Mouse (Mus musculus) erythroblast, adult 5-6 weeks (primary cell): ENCODE measurements around the gene Cnppd1. TPM values are rescaled to one million over a fixed set of nuclear protein-coding genes. Genes with fewer than 3 reads are reported as not detected.
A peak's percentile ranks its signal among the peaks of the same experiment; 100 is the strongest.

Source experiments
- ATAC-seq: replicated peaks from 2 replicates; pipeline ENCODE4 v1.8.0; 2016; ENCODE audit warnings: moderate number of reproducible peaks, mild to moderate bottlenecking, moderate TSS enrichment, inconsistent platforms; ENCODE audit not compliant: poor library complexity, low FRiP score, severe bottlenecking
- total RNA-seq, 2 experiments: library from RNA; stranded (forward) in 1 of 2; stranded (reverse) in 1 of 2; fragments of 150-400 nt in 1 of 2; fragments of 200-764, 138-1000 nt in 1 of 2; gene quantifications; 2 replicates each; pipeline versions ENCODE4 v1.2.3 to v1.2.4; 2015 to 2017; ENCODE audit warnings: low replicate concordance in 2 of 2

Gene Cnppd1
- total RNA-seq, 2 experiments from 2014 or later, result 42.7 to 135 TPM

GRCm38 (mm10) chr1:75155837-75156236 lies 13.3 kb upstream of the Cnppd1 start:
- no peak for ATAC-seq

- ATAC-seq, result no peak
Observed at GRCm38 (mm10) chr1:75148727-75149126, 6.2 kb upstream of the Cnppd1 start.

- no peak for ATAC-seq
Observed at GRCm38 (mm10) chr1:75147411-75148135, 5.1 kb upstream of the Cnppd1 start.

GRCm38 (mm10) chr1:75145589-75145988 lies 3.1 kb upstream of the Cnppd1 start:
- ATAC-seq, result 0 out of 2 replicates have a peak, but pooled peaks have one; percentile 11

- ATAC-seq, result peak; percentile 54
Observed at GRCm38 (mm10) chr1:75141486-75142190, 873 bp downstream of the Cnppd1 start.

GRCm38 (mm10) chr1:75140601-75141190 lies 1.8 kb downstream of the Cnppd1 start:
- ATAC-seq, result no peak

GRCm38 (mm10) chr1:75138448-75138847 lies 4.1 kb downstream of the Cnppd1 start:
- ATAC-seq, result no peak

- ATAC-seq, result peak; percentile 82
Observed at GRCm38 (mm10) chr1:75136730-75137129, 5.8 kb downstream of the Cnppd1 start.

GRCm38 (mm10) chr1:75136293-75136692 lies 6.2 kb downstream of the Cnppd1 start:
- peak; percentile 28; the same call in 1 of the 2 replicates for ATAC-seq

- no peak for ATAC-seq
Observed at GRCm38 (mm10) chr1:75133421-75134207, 8.9 kb downstream of the Cnppd1 start, which contains the start of gene Slc23a3. Slc23a3 (minus strand) TSS chr1:75133890.

GRCm38 (mm10) chr1:75128641-75129040 lies 13.9 kb downstream of the Cnppd1 start:
- no peak for ATAC-seq

GRCm38 (mm10) chr1:75125418-75125817 lies 17.1 kb downstream of the Cnppd1 start:
- peak; percentile 8 for ATAC-seq

- peak; percentile 90 for ATAC-seq
Observed at GRCm38 (mm10) chr1:75124346-75125321, 17.9 kb downstream of the Cnppd1 start, which contains the start of gene Nhej1. Nhej1 (minus strand) TSS chr1:75125200.

- ATAC-seq, result no peak
Observed at GRCm38 (mm10) chr1:75122211-75122610, 20.3 kb downstream of the Cnppd1 start.

Other genes starting within 250 kb of the Cnppd1 start
- not detected in 2 replicates for gene Cryba2, start 249.6 kb downstream of the Cnppd1 start, total RNA-seq (2015; ENCODE audit: low replicate concordance)
- gene Cryba2, start 249.6 kb downstream of the Cnppd1 start, total RNA-seq (2017; ENCODE audit: low replicate concordance), result not detected in 2 replicates
- gene Cfap65, start 207.1 kb downstream of the Cnppd1 start, total RNA-seq (2015; ENCODE audit: low replicate concordance), result not detected in 2 replicates
- gene Cfap65, start 207.1 kb downstream of the Cnppd1 start, total RNA-seq (2017; ENCODE audit: low replicate concordance), result not detected in 2 replicates
- gene Ihh, start 191.0 kb downstream of the Cnppd1 start, total RNA-seq (2015; ENCODE audit: low replicate concordance), result not detected in 2 replicates
- gene Ihh, start 191.0 kb downstream of the Cnppd1 start, total RNA-seq (2017; ENCODE audit: low replicate concordance), result 0.28 TPM in 1 of 2 replicates, not detected in the other
- gene Nhej1, start 17.5 kb downstream of the Cnppd1 start, total RNA-seq (2015; ENCODE audit: low replicate concordance), result 0.77 and 8.2 TPM in 2 replicates
- gene Nhej1, start 17.5 kb downstream of the Cnppd1 start, total RNA-seq (2017; ENCODE audit: low replicate concordance), result 4.0 and 10.0 TPM in 2 replicates
- gene Slc23a3, start 8.8 kb downstream of the Cnppd1 start, total RNA-seq (2015; ENCODE audit: low replicate concordance), result 1.3 and 3.5 TPM in 2 replicates
- 0.28 and 0.60 TPM in 2 replicates for gene Slc23a3, start 8.8 kb downstream of the Cnppd1 start, total RNA-seq (2017; ENCODE audit: low replicate concordance)
- gene Retreg2, start 67 bp upstream of the Cnppd1 start, total RNA-seq (2015; ENCODE audit: low replicate concordance), result 30.7 and 38.0 TPM in 2 replicates
- 45.0 and 54.0 TPM in 2 replicates for gene Retreg2, start 67 bp upstream of the Cnppd1 start, total RNA-seq (2017; ENCODE audit: low replicate concordance)
- gene Zfand2b, start 25.9 kb upstream of the Cnppd1 start, total RNA-seq (2015; ENCODE audit: low replicate concordance), result 15.9 and 28.2 TPM in 2 replicates
- gene Zfand2b, start 25.9 kb upstream of the Cnppd1 start, total RNA-seq (2017; ENCODE audit: low replicate concordance), result 43.3 and 49.6 TPM in 2 replicates
- 78.2 and 93.0 TPM in 2 replicates for gene Abcb6, start 37.7 kb upstream of the Cnppd1 start, total RNA-seq (2015; ENCODE audit: low replicate concordance)
- gene Abcb6, start 37.7 kb upstream of the Cnppd1 start, total RNA-seq (2017; ENCODE audit: low replicate concordance), result 62.9 and 70.7 TPM in 2 replicates
- gene Ankzf1, start 49.4 kb upstream of the Cnppd1 start, total RNA-seq (2015; ENCODE audit: low replicate concordance), result 8.3 and 10.4 TPM in 2 replicates
- 34.5 and 39.0 TPM in 2 replicates for gene Ankzf1, start 49.4 kb upstream of the Cnppd1 start, total RNA-seq (2017; ENCODE audit: low replicate concordance)
- 107 and 131 TPM in 2 replicates for gene Atg9a, start 49.5 kb upstream of the Cnppd1 start, total RNA-seq (2015; ENCODE audit: low replicate concordance)
- 137 and 142 TPM in 2 replicates for gene Atg9a, start 49.5 kb upstream of the Cnppd1 start, total RNA-seq (2017; ENCODE audit: low replicate concordance)
- gene Glb1l, start 68.1 kb upstream of the Cnppd1 start, total RNA-seq (2015; ENCODE audit: low replicate concordance), result 12.3 and 12.9 TPM in 2 replicates
- 8.1 and 8.6 TPM in 2 replicates for gene Glb1l, start 68.1 kb upstream of the Cnppd1 start, total RNA-seq (2017; ENCODE audit: low replicate concordance)
- 50.4 and 76.9 TPM in 2 replicates for gene Stk16, start 68.1 kb upstream of the Cnppd1 start, total RNA-seq (2015; ENCODE audit: low replicate concordance)
- gene Stk16, start 68.1 kb upstream of the Cnppd1 start, total RNA-seq (2017; ENCODE audit: low replicate concordance), result 31.3 and 50.2 TPM in 2 replicates
- 433 and 471 TPM in 2 replicates for gene Tuba4a, start 77.2 kb upstream of the Cnppd1 start, total RNA-seq (2015; ENCODE audit: low replicate concordance)
- gene Tuba4a, start 77.2 kb upstream of the Cnppd1 start, total RNA-seq (2017; ENCODE audit: low replicate concordance), result 280 and 368 TPM in 2 replicates
- gene A630095N17Rik, start 89.4 kb upstream of the Cnppd1 start, total RNA-seq (2015; ENCODE audit: low replicate concordance), result not detected in 2 replicates
- not detected in 2 replicates for gene A630095N17Rik, start 89.4 kb upstream of the Cnppd1 start, total RNA-seq (2017; ENCODE audit: low replicate concordance)
- gene Dnajb2, start 93.7 kb upstream of the Cnppd1 start, total RNA-seq (2015; ENCODE audit: low replicate concordance), result 186 and 231 TPM in 2 replicates
- 524 and 744 TPM in 2 replicates for gene Dnajb2, start 93.7 kb upstream of the Cnppd1 start, total RNA-seq (2017; ENCODE audit: low replicate concordance)
- not detected in 2 replicates for gene Ptprn, start 121.8 kb upstream of the Cnppd1 start, total RNA-seq (2015; ENCODE audit: low replicate concordance)
- gene Ptprn, start 121.8 kb upstream of the Cnppd1 start, total RNA-seq (2017; ENCODE audit: low replicate concordance), result not detected in 2 replicates
- gene Resp18, start 135.7 kb upstream of the Cnppd1 start, total RNA-seq (2015; ENCODE audit: low replicate concordance), result not detected in 2 replicates
- not detected in 2 replicates for gene Resp18, start 135.7 kb upstream of the Cnppd1 start, total RNA-seq (2017; ENCODE audit: low replicate concordance)
- 14.0 and 20.3 TPM in 2 replicates for gene Dnpep, start 175.3 kb upstream of the Cnppd1 start, total RNA-seq (2015; ENCODE audit: low replicate concordance)
- gene Dnpep, start 175.3 kb upstream of the Cnppd1 start, total RNA-seq (2017; ENCODE audit: low replicate concordance), result 7.7 and 11.8 TPM in 2 replicates
- gene Des, start 217.6 kb upstream of the Cnppd1 start, total RNA-seq (2015; ENCODE audit: low replicate concordance), result not detected in 2 replicates
- gene Des, start 217.6 kb upstream of the Cnppd1 start, total RNA-seq (2017; ENCODE audit: low replicate concordance), result not detected in 2 replicates
- gene Speg, start 232.6 kb upstream of the Cnppd1 start, total RNA-seq (2015; ENCODE audit: low replicate concordance), result not detected in 2 replicates
- 1.7 TPM in 1 of 2 replicates, not detected in the other for gene Speg, start 232.6 kb upstream of the Cnppd1 start, total RNA-seq (2017; ENCODE audit: low replicate concordance)